Mouse (Mus musculus): ENCODE data around the gene Gls. TPM values are rescaled to one million over a fixed set of nuclear protein-coding genes. Genes with fewer than 3 reads are reported as not detected.

Gls gene
- polyA plus RNA-seq, 1 experiment: 20.0 TPM

DNA sequence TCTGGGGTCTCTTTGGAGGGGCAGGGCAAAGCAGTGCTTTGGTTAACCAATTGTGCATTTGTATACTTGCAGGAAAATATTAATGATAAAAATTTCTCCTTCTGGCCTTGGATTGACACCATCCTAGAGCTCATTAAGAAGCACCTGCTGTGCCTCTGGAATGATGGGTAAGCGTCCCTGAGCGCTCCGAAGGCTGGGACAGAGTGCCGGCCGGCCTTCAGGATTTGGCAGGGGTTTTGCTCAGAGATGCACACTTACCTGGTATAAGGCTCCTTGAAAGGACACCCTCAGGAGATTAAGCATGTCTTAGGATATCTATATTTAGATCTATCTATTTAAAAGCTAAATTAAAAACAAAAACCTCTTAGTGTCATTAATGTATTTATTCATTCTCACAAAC lies 81.9 kb downstream of the Gls start:
- Histone ChIP-seq H3K4me1 (ENCODE audit: control insufficient read depth, insufficient read depth, low read length) (no peaks in the 10 kb centered on the region), H3K4me3 (replicated peaks; ENCODE audit: extremely low read depth, low read depth, low read length) (no peak overlapping the region)
- no peak for DNase-seq
- TF ChIP-seq POLR2A (IDR thresholded peaks at IDR 0.05; ENCODE audit: borderline replicate concordance, extremely low read depth, low read depth, low read length): no peak
- no peak for TF ChIP-seq CTCF (IDR thresholded peaks at IDR 0.05; ENCODE audit: insufficient read depth, low read length)
- WGBS: 96% methylated on average over 5 of the region's 5 CpGs

DNA sequence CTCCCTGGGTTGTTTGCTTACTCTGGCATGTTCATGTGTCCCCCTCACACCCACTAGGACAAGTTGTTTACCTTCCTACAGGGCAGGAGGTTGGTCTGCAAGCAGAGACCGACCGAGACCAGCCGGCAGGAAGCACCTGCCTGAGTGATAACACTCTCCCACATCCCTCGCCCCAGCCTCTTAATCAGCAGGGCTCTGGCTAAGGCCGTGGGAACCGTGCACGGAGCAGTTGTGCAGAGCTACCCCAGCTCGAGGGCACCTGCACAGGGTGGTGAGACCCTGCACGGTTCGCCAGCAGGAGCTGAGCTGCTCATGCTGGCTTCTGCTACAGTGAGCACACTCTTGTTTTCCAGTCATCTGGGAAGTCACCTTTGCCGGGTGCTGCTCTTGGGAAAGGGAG lies 82.4 kb downstream of the Gls start:
- no peak for DNase-seq
- no peaks in the 10 kb centered on the region for H3K4me1 ChIP-seq (ENCODE audit: control insufficient read depth, insufficient read depth, low read length)
- 41% methylated on average over 11 of the region's 11 CpGs for WGBS
- no peak overlapping the region for H3K4me3 ChIP-seq (replicated peaks; ENCODE audit: extremely low read depth, low read depth, low read length)
- no peak for TF ChIP-seq POLR2A (IDR thresholded peaks at IDR 0.05; ENCODE audit: borderline replicate concordance, extremely low read depth, low read depth, low read length)
- no peak for TF ChIP-seq CTCF (IDR thresholded peaks at IDR 0.05; ENCODE audit: insufficient read depth, low read length)

DNA sequence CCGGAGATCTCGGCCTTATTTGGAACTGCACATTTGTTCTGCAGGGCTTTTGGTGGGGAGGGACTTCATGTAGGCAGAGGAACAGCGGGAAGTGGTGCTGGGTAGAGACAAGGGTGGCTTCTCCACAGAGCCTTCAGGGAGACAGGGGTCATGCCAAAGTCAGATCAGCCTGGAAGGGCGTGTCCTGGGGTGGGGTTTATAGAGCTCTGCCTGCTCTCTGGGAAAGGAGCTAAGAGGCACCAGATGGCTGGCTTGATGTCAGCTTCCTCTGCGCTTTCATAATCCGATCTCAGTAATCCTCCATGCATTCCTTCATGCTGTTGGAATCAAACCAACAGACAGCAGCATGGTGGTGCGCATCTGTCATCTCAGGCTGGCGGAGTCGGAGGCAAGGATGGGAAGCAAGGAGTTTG lies 83.1 kb downstream of the Gls start:
- no peaks in the 10 kb centered on the region for H3K4me1 ChIP-seq (ENCODE audit: control insufficient read depth, insufficient read depth, low read length)
- no peak for DNase-seq
- 52% methylated on average over 9 of the region's 9 CpGs for WGBS
- no peak overlapping the region for H3K4me3 ChIP-seq (replicated peaks; ENCODE audit: extremely low read depth, low read depth, low read length)
- TF ChIP-seq POLR2A (IDR thresholded peaks at IDR 0.05; ENCODE audit: borderline replicate concordance, extremely low read depth, low read depth, low read length): no peak
- no peak for TF ChIP-seq CTCF (IDR thresholded peaks at IDR 0.05; ENCODE audit: insufficient read depth, low read length)

DNA sequence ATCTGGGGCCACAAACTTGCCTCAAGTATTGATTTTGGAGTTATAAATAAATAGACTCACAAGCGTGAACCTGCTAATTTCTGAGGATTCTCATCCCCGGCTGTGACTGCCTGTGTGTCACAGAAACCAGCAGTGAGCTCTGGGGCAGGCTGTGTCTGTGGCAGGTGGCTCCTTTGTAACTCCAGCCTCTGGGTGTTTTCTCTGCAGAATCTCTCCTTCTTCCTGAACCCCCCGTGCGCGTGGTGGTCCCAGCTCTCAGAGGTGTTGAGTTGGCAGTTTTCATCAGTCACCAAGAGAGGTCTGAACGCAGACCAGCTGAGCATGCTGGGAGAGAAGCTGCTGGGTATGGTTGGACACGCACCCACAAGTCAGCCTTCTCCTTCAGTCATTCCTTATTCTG lies 84.3 kb downstream of the Gls start:
- TF ChIP-seq POLR2A (IDR thresholded peaks at IDR 0.05; ENCODE audit: borderline replicate concordance, extremely low read depth, low read depth, low read length): no peak
- no peak overlapping the region for H3K4me3 ChIP-seq (replicated peaks; ENCODE audit: extremely low read depth, low read depth, low read length)
- DNase-seq: no peak
- no peaks in the 10 kb centered on the region for H3K4me1 ChIP-seq (ENCODE audit: control insufficient read depth, insufficient read depth, low read length)
- WGBS: 82% methylated on average over 7 of the region's 7 CpGs

DNA sequence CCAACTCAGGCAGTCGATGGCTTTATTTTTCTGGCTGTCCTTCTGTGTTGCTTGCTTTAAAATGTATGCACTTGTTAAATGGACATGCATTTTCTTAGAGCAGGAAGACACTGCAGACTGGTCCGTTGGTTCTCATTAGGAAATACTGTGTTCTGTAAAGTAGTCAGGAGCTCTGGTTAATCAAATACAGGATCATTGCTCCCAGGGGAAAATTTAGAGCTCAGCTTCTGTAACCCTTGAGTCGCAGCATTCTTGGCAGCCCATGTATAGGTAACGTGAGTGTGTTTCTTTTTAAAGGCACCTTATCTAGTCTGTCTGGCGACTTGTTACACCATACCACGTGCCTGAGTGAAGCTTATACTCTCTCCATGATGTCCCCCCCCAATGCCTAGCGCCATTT lies 84.9 kb downstream of the Gls start:
- DNase-seq: no peak
- no peak for TF ChIP-seq POLR2A (IDR thresholded peaks at IDR 0.05; ENCODE audit: borderline replicate concordance, extremely low read depth, low read depth, low read length)
- no peak for TF ChIP-seq CTCF (IDR thresholded peaks at IDR 0.05; ENCODE audit: insufficient read depth, low read length)
- WGBS: 84% methylated on average over 7 of the region's 7 CpGs
- no peaks in the 10 kb centered on the region for H3K4me1 ChIP-seq (ENCODE audit: control insufficient read depth, insufficient read depth, low read length)
- H3K4me3 ChIP-seq (replicated peaks; ENCODE audit: extremely low read depth, low read depth, low read length): no peak overlapping the region

DNA sequence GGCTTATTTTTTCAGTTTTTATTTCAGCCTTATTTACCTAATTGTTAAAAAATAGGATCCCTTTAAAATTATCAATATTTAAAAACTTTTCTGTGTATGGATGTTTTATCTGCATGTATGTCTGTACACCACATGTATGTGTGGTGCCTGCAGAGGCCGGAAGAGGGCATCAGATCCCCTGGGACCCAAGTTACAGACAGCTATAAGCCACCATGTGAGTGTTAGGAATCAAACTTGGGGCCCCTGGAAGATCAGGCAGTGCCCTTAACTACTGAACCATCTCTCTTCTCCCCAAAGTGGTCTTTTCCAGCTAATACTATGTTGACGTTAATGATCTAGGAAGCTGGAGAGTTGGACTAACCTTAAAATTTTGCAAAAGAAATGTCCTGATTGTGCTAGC lies 85.6 kb downstream of the Gls start:
- TF ChIP-seq POLR2A (IDR thresholded peaks at IDR 0.05; ENCODE audit: borderline replicate concordance, extremely low read depth, low read depth, low read length) (no peak), CTCF (IDR thresholded peaks at IDR 0.05; ENCODE audit: insufficient read depth, low read length) (no peak)
- DNase-seq: no peak
- WGBS: 85% methylated on average over 2 of the region's 2 CpGs

DNA sequence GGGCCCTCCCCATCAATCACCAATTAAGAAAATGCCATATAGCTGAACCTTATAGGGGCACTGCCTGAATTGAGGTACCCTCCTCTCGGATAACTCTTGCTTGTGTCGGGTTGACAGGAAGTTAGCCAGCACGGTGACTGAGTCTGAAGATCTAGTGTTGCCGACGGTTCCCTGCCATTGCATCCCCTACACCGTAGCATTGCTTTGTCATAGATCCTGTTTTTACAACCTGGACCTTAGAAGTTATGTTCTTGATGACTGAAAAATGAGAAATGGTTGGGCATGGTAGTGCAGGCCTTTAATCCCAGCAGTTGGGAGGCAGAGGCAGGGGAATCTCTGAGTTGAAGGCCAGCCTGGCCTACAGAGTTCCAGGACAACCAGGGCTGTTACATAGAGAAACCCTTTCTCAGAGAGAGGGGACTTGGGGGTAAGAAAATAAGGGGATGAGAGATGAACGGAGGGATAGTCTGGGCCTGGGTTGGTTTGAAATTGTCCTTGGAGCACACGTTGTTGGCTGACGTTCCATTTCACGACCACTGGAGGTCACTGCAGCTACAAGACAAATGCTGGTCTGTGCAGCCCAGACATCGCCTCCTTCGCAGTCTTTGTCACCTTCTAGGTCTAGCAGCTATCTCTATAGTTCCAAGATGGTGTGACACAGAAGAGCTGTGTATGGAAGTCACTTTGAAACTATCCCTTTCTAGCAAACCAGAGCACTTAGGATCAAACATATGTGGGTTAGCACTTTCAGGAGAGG lies 86.6 kb downstream of the Gls start:
- WGBS: 63% methylated on average over 12 of the region's 12 CpGs
- DNase-seq: no peak
- no peaks in the 10 kb centered on the region for H3K4me1 ChIP-seq (ENCODE audit: control insufficient read depth, insufficient read depth, low read length)
- no peak overlapping the region for H3K4me3 ChIP-seq (replicated peaks; ENCODE audit: extremely low read depth, low read depth, low read length)
- TF ChIP-seq CTCF (IDR thresholded peaks at IDR 0.05; ENCODE audit: insufficient read depth, low read length) (peak; percentile 82), POLR2A (IDR thresholded peaks at IDR 0.05; ENCODE audit: borderline replicate concordance, extremely low read depth, low read depth, low read length) (no peak)

More for the DNA sequence above, 85.6 kb downstream of the Gls start:
- Histone ChIP-seq H3K4me3 (replicated peaks; ENCODE audit: extremely low read depth, low read depth, low read length) (no peak overlapping the region), H3K4me1 (ENCODE audit: control insufficient read depth, insufficient read depth, low read length) (no peaks in the 10 kb centered on the region)

DNA sequence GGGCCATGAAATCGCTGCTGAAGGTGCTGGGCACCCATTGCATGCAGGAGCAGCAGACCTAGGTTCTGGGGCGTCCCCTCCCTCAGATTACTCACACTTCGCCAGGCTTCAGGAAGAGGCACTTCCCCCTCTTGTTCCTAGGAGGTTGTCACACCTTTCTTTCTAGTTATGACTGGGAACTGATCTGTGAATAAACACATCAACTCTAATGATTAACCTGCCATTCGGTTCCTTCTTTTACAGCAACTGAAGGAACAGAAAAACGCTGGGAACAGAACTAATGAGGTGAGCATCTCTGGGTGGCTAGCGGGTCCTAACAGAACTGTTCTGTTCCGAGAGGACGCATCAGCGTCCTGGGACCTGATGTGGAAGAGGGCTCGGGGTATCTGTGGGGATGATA lies 88.1 kb downstream of the Gls start:
- 76% methylated on average over 10 of the region's 10 CpGs for WGBS
- Histone ChIP-seq H3K4me1 (ENCODE audit: control insufficient read depth, insufficient read depth, low read length) (no peaks in the 10 kb centered on the region), H3K4me3 (replicated peaks; ENCODE audit: extremely low read depth, low read depth, low read length) (no peak overlapping the region)
- TF ChIP-seq CTCF (IDR thresholded peaks at IDR 0.05; ENCODE audit: insufficient read depth, low read length): no peak
- no peak for TF ChIP-seq POLR2A (IDR thresholded peaks at IDR 0.05; ENCODE audit: borderline replicate concordance, extremely low read depth, low read depth, low read length)
- no peak for DNase-seq

DNA sequence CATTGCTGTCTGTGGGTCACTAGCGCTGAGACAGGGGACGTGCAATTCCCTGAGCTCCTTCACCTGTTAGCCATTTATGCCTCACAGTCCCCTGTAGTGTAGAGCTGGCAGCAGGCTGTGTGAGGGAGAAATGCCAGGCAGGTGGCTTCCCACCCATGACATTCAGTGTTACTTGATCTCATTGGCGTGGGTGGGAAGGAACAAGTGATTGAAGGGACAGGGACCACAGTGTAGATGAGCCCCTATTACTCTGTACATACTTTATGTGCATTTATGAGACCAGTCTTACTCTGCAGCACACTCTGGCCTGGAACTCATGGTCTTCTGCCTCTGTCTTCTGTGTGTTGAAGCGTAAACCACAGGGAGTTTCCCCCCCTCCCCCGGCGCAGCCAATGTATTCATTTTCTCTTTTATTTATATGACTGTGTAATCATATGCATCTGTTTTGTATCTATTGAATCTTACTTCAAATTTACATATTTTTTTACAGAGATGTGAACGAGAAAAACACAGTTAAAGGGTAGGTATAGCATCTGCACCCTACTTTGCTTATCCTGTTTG lies 89.4 kb downstream of the Gls start:
- no peak for DNase-seq
- no peaks in the 10 kb centered on the region for H3K4me1 ChIP-seq (ENCODE audit: control insufficient read depth, insufficient read depth, low read length)
- WGBS: 87% methylated on average over 7 of the region's 7 CpGs
- H3K4me3 ChIP-seq (replicated peaks; ENCODE audit: extremely low read depth, low read depth, low read length): no peak overlapping the region
- TF ChIP-seq CTCF (IDR thresholded peaks at IDR 0.05; ENCODE audit: insufficient read depth, low read length) (no peak), POLR2A (IDR thresholded peaks at IDR 0.05; ENCODE audit: borderline replicate concordance, extremely low read depth, low read depth, low read length) (no peak)

DNA sequence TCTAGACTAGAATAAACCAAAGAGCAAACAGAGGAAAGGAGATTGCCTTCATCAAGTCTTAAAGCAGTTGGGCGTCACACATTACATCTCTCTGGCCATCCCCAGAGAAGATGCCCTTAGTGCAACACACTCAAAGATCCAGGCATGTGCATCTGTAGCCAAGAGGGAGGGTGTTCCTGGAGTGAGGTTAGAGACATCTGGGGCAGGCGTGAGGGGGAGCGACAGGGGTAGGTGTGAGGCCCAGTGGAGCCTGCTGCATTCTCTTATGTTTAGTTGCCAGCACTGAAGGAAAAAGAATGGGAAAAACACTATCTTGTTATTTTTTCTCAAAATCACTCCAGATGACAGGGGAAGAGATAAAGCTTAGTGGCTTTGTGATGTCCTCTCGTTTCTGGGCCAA lies 89.8 kb downstream of the Gls start:
- TF ChIP-seq CTCF (IDR thresholded peaks at IDR 0.05; ENCODE audit: insufficient read depth, low read length): no peak
- TF ChIP-seq POLR2A (IDR thresholded peaks at IDR 0.05; ENCODE audit: borderline replicate concordance, extremely low read depth, low read depth, low read length): no peak
- H3K4me1 ChIP-seq (ENCODE audit: control insufficient read depth, insufficient read depth, low read length): no peaks in the 10 kb centered on the region
- no peak overlapping the region for H3K4me3 ChIP-seq (replicated peaks; ENCODE audit: extremely low read depth, low read depth, low read length)
- no peak for DNase-seq
- 83% methylated on average over 4 of the region's 4 CpGs for WGBS
